ENCODE assay signal across 23 mouse cellular contexts in genomic region chr7:95467028-95467427, GRCm38 (mm10).
DNase-seq lines count a peak whose midpoint lies in the region; ATAC-seq and TF ChIP-seq lines count a peak whose summit lies in the region.
"Had no signal": no experiment of that assay in that cellular context is flagged by ENCODE, and none has a peak within 500 bp of the region (broad histone marks: within the 10 kb centered on the region; RNA-seq: fewer than 3 reads in every experiment).

No protein-coding gene starts in this region.

- DNase-seq in ovary, adult 18-20 months (ENCODE audit: low spot score), result peak; percentile 10
- DNase-seq in ovary, postnatal 10 days (ENCODE audit: low spot score), result no peak
- peak; percentile 2 for DNase-seq in 416B (ENCODE audit: low read depth)
- DNase-seq in MEL (ENCODE audit: low read depth, low spot score), result peak; percentile 87
- no peak for DNase-seq in retina, postnatal 1 day
- DNase-seq: adrenal gland, adult 2 months; adrenal gland, adult 8-10 months; adrenal gland, postnatal 10 days; adrenal gland, postnatal 14 days; adrenal gland, postnatal 25 days; adrenal gland, postnatal 36 days; B cell, adult 2 months; cerebellum, adult 11 months; cerebellum, adult 11-12 months; cerebellum, adult 18-20 months; cerebellum, adult 2 months; cerebellum, adult 8-10 months had no signal

- TF ChIP-seq POLR2A in MEL (IDR thresholded peaks at IDR 0.05; ENCODE audit: control insufficient read depth in 1 of 2, insufficient read depth in 1 of 2, low read depth in 1 of 2, low read length in 2 of 2, poor library complexity in 1 of 2), result no peak

- no peaks in the 10 kb centered on the region for H3K27me3 ChIP-seq in MEL (ENCODE audit: control insufficient read depth in 1 of 2, insufficient read depth in 2 of 2, low read length in 2 of 2)
- H3K27me3 ChIP-seq: CH12.LX, Patski had no signal

- no peak for TF ChIP-seq RAD21 in MEL (IDR thresholded peaks at IDR 0.05; ENCODE audit: low read depth, low read length)

- peak overlapping the region; percentile 85 for H3K27ac ChIP-seq in MEL (ENCODE audit: control insufficient read depth, low read depth, low read length)

- no peak overlapping the region for H3K9ac ChIP-seq in MEL (ENCODE audit: control insufficient read depth, low read depth, low read length, poor library complexity, severe bottlenecking)

- H3K36me3 ChIP-seq in MEL (ENCODE audit: control insufficient read depth in 1 of 2, insufficient read depth in 2 of 2, low read length in 2 of 2), result peaks cover 0 to 27% of the 10 kb centered on the region in 2 experiments; a peak in 2 of 4 replicates
- H3K36me3 ChIP-seq: G1E had no signal

- H3K9me3 ChIP-seq in MEL (replicated peaks; ENCODE audit: insufficient read depth, low read length), result no peaks in the 10 kb centered on the region

- peak; percentile 68 to 70; a peak in 3 of 4 replicates for TF ChIP-seq EP300 in MEL (IDR thresholded peaks at IDR 0.05; ENCODE audit: low read depth in 1 of 2, low read length in 2 of 2)

- no peaks in the 10 kb centered on the region for H3K79me2 ChIP-seq in MEL (ENCODE audit: control insufficient read depth, insufficient read depth, low read length, poor library complexity)

- H3K4me1 ChIP-seq in MEL (ENCODE audit: control insufficient read depth in 1 of 2, insufficient read depth in 2 of 2, low read length in 2 of 2), result peaks cover 13 to 18% of the 10 kb centered on the region in 2 experiments

- TF ChIP-seq CTCF in MEL (IDR thresholded peaks at IDR 0.05 in 2 of 3, conservative IDR thresholded peaks at IDR 0.05 in 1 of 3; ENCODE audit: control insufficient read depth in 1 of 3, insufficient read depth in 1 of 3, low read depth in 2 of 3, low read length in 3 of 3, poor library complexity in 1 of 3, severe bottlenecking in 1 of 3), result no peak

- peak overlapping the region; percentile 30 to 37; a peak in 2 of 4 replicates for H3K4me3 ChIP-seq in MEL (ENCODE audit: control insufficient read depth in 1 of 2, insufficient read depth in 1 of 2, low read depth in 2 of 2, low read length in 2 of 2)

- no peak for ATAC-seq in inflammation-experienced regulatory T-cells, adult 6 months
- ATAC-seq: activated CD4-positive, CD25-positive, alpha-beta regulatory T cell, adult 4 months; CD4-positive, CD25-positive, alpha-beta regulatory T cell, adult 4 months; Patski had no signal

TF ChIP-seq in MEL, 35 proteins besides CTCF, POLR2A, EP300 and RAD21:
- TF ChIP-seq SIN3A (IDR thresholded peaks at IDR 0.05; ENCODE audit: low read length) (peak; percentile 31; the same call in 1 of the 2 replicates), BHLHE40 (IDR thresholded peaks at IDR 0.05; ENCODE audit: borderline replicate concordance, low read depth, low read length) (0 out of 2 replicates have a peak, but pooled peaks have one; percentile 2), UBTF (IDR thresholded peaks at IDR 0.05; ENCODE audit: borderline replicate concordance, insufficient read depth, low read depth, low read length) (no peak), TBP (IDR thresholded peaks at IDR 0.05; ENCODE audit: low read depth, low read length) (0 out of 2 replicates have a peak, but pooled peaks have one; percentile 38), GATA1 (IDR thresholded peaks at IDR 0.05; ENCODE audit: low read depth, low read length) (peak; percentile 87), USF2 (IDR thresholded peaks at IDR 0.05; ENCODE audit: borderline replicate concordance in 1 of 2, insufficient read depth in 1 of 2, low read depth in 1 of 2, low read length in 2 of 2) (no peak), ZNF384 (IDR thresholded peaks at IDR 0.05; ENCODE audit: low read depth, low read length) (peak; percentile 73), TAL1 (IDR thresholded peaks at IDR 0.05; ENCODE audit: low read length) (peak; percentile 24; the same call in 1 of the 2 replicates), NELFE (IDR thresholded peaks at IDR 0.05; ENCODE audit: low read depth, low read length) (no peak), ETS1 (IDR thresholded peaks at IDR 0.05; ENCODE audit: low read depth, low read length) (peak; percentile 87), RCOR1 (IDR thresholded peaks at IDR 0.05; ENCODE audit: low read depth, low read length) (peak; percentile 67), MAFK (IDR thresholded peaks at IDR 0.05; ENCODE audit: borderline replicate concordance, low read depth, low read length) (peak; percentile 39; the same call in 1 of the 2 replicates), MEF2A (IDR thresholded peaks at IDR 0.05; ENCODE audit: extremely low read depth, insufficient replicate concordance, low read depth, low read length, poor library complexity, severe bottlenecking) (no peak)

Comparison
In these comparisons a context has a peak if more than half of its experiments do, and no peak if none do; other contexts are left out.
1. DNase-seq: peak in ovary, adult 18-20 months (single experiment), 416B (single experiment) and MEL (single experiment); none in ovary, postnatal 10 days (single experiment) and retina, postnatal 1 day (single experiment).